Mouse (Mus musculus) stomach, postnatal 0 days (tissue): ENCODE results near the gene Stac3.

Source experiments
- CTCF ChIP-seq: IDR thresholded peaks from 2 replicates; pipeline ENCODE4 v1.5.1; 2016; ENCODE audit warnings: antibody characterized with exemption, low read depth, mild to moderate bottlenecking, moderate library complexity
- EP300 ChIP-seq: optimal IDR thresholded peaks from 2 replicates; pipeline ENCODE3; 2016; ENCODE audit warnings: antibody characterized with exemption

GRCm38 (mm10) chr10:127500894-127501893 is at the start of gene Stac3:
- TF ChIP-seq CTCF (no peak), EP300 (no peak)
